In the genomic region with DNA sequence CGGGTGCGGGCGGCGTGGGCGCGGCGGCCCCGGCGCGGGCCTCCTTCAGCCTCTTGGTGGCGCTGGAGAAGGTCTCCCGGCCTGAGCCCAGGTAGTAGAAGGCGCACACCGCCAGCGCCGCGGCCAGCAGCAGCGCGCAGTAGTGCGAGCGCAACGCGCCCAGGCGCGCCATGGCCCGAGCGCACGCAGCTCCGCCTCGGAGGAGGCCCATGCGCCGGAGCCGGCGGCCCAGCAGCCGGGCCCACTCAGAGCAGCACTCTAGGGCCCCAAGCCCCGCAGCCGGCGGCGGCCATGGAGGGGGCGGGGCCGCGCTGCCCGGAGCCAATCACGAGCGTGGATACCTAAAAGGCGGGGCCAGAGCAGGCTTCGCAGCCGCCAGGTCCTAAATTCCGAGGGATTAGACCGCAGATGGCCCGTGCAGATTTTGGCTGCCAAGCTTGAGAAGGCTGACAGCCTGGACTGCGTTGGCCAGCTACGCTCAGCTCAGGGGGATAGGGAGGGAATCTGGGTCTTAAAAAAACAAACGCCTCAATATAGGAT, we compare ENCODE assay signal across 8 mouse cellular contexts. TPM values are rescaled to one million over a fixed set of nuclear protein-coding genes. Genes with fewer than 3 reads are reported as not detected.
DNase-seq lines count a peak whose midpoint lies in the region; ATAC-seq lines count a peak whose summit lies in the region.

A gene (minus strand): TSS at position 308 of the 540 bp plus-strand sequence.

- peak within 1 kb of the TSS; percentile 78 for H3K4me3 ChIP-seq in heart, embryonic 10.5 days
- H3K4me3 ChIP-seq in kidney, embryonic 15.5 days (replicated peaks), result peak within 1 kb of the TSS; percentile 92

- peaks cover 11% of the 10 kb centered on the region for H3K36me3 ChIP-seq in heart, embryonic 10.5 days
- peaks cover 9% of the 10 kb centered on the region; the same call in 1 of the 2 replicates for H3K36me3 ChIP-seq in kidney, embryonic 15.5 days

- no peaks in the 10 kb centered on the region for H3K27me3 ChIP-seq in heart, embryonic 10.5 days (ENCODE audit: insufficient read depth, poor library complexity, severe bottlenecking)
- no peaks in the 10 kb centered on the region for H3K27me3 ChIP-seq in kidney, embryonic 15.5 days

- peaks cover 20% of the 10 kb centered on the region for H3K4me1 ChIP-seq in heart, embryonic 10.5 days
- H3K4me1 ChIP-seq in kidney, embryonic 15.5 days, result peaks cover 17% of the 10 kb centered on the region

- H3K9me3 ChIP-seq in heart, embryonic 10.5 days, result no peaks in the 10 kb centered on the region
- H3K9me3 ChIP-seq in kidney, embryonic 15.5 days (replicated peaks), result no peaks in the 10 kb centered on the region

- H3K27ac ChIP-seq in heart, embryonic 10.5 days, result peak within 1 kb of the TSS; percentile 92
- H3K27ac ChIP-seq in kidney, embryonic 15.5 days, result peak within 1 kb of the TSS; percentile 97

- H3K9ac ChIP-seq in kidney, embryonic 15.5 days, result peak within 1 kb of the TSS; percentile 75

- H3K4me2 ChIP-seq in kidney, embryonic 15.5 days, result peak within 1 kb of the TSS; percentile 91

- under 1% methylated on average over 54 of the region's 54 CpGs for WGBS in heart, embryonic 10.5 days
- WGBS in kidney, embryonic 15.5 days, result under 1% methylated on average over 54 of the region's 54 CpGs

- peak; percentile 93 to 95 for DNase-seq in B cell, adult 2 months
- peak; percentile 99 for DNase-seq in brain, adult 2 months (ENCODE audit: low read depth, low spot score)
- peak; percentile 96 for DNase-seq in heart, embryonic 10.5 days (ENCODE audit: low spot score)
- peak; percentile 93 for DNase-seq in liver
- peak; percentile 90 to 94 for DNase-seq in spleen, postnatal 4 days (ENCODE audit: low spot score in 2 of 2)

- ATAC-seq in erythroblast, adult 5-6 weeks (replicated peaks; ENCODE audit: low FRiP score, poor library complexity, severe bottlenecking), result peak; percentile 95
- peak; percentile 98 for ATAC-seq in kidney, embryonic 15.5 days (replicated peaks; ENCODE audit: low FRiP score)
- ATAC-seq in monocyte, adult 5-6 weeks (replicated peaks; ENCODE audit: insufficient number of reproducible peaks, low FRiP score, low TSS enrichment, poor library complexity, severe bottlenecking), result peak; percentile 93

RNA-seq across cellular contexts. Expression of the gene that starts here (rescaled TPM):
- 0.38 and 2.5 TPM in 2 replicates for total RNA-seq in erythroblast, adult 5-6 weeks (2015; ENCODE audit: low replicate concordance)
- total RNA-seq in erythroblast, adult 5-6 weeks (2017; ENCODE audit: low replicate concordance), result 0.98 and 1.2 TPM in 2 replicates
- 11.8 and 15.0 TPM in 2 replicates for polyA plus RNA-seq in heart, embryonic 10.5 days (2016; fragmentation: Nextera tagmentation; extraction: Ambion mirVana)
- 19.2 and 20.2 TPM in 2 replicates for polyA plus RNA-seq in kidney, embryonic 15.5 days (2015; fragmentation: Nextera tagmentation; extraction: Ambion mirVana)
- 2.2 to 8.6 TPM (median 4.5 TPM) in 3 replicates for total RNA-seq in monocyte, adult 5-6 weeks (2017)

Comparison
In these comparisons a context has a peak if more than half of its experiments do, and no peak if none do; other contexts are left out.
1. Peak in every context shown above with its lines: DNase-seq, ATAC-seq, H3K4me3 ChIP-seq and H3K27ac ChIP-seq.